Mouse (Mus musculus) liver, embryonic 14.5 days (tissue): ENCODE data around the gene Ak6. TPM values are rescaled to one million over a fixed set of nuclear protein-coding genes. Genes with fewer than 3 reads are reported as not detected.

Source experiments
- ATAC-seq: fragments of 200-750 bp; cut with Nextera tagmentation; 2 replicates; pipeline ENCODE4 v1.8.0; 2017; ENCODE audit warnings: moderate number of reproducible peaks, mild to moderate bottlenecking, moderate library complexity; ENCODE audit not compliant: insufficient read depth
- DNase-seq, 3 experiments: peaks; one replicate each; pipeline ENCODE4 v3.0.0-alpha.2; 2012 to 2013; ENCODE audit warnings: low read depth in 3 of 3, low spot score in 3 of 3
- H3K27ac ChIP-seq: fragments of 300-500 bp; sonication (generic); 2 replicates; pipeline ENCODE4 v1.5.1; 2014; ENCODE audit warnings: moderate library complexity, mild to moderate bottlenecking, control low read depth, inconsistent platforms
- H3K27me3 ChIP-seq: fragments of 300-500 bp; sonication (generic); 2 replicates; pipeline ENCODE4 v1.6.1; 2014; ENCODE audit warnings: mild to moderate bottlenecking, low read length, moderate library complexity; ENCODE audit not compliant: control insufficient read depth, insufficient read depth
- H3K36me3 ChIP-seq: fragments of 300-500 bp; sonication (generic); replicated peaks from 2 replicates; pipeline ENCODE4 v1.6.1; 2014; ENCODE audit warnings: low read depth; ENCODE audit not compliant: control insufficient read depth, insufficient read depth
- H3K4me1 ChIP-seq, 2 experiments: fragments of 200-500 bp in 1 of 2; fragments of 300-500 bp in 1 of 2; sonication (generic) in 1 of 2; replicated peaks; 2 replicates each; pipeline ENCODE4 v1.6.1; 2012 to 2014; ENCODE audit warnings: antibody characterized with exemption in 1 of 2, inconsistent platforms in 1 of 2, low read length in 1 of 2; ENCODE audit not compliant: control insufficient read depth in 2 of 2, insufficient read depth in 2 of 2
- H3K4me2 ChIP-seq: fragments of 300-500 bp; sonication (generic); 2 replicates; pipeline ENCODE4 v1.6.1; 2014; ENCODE audit warnings: low read depth, mild to moderate bottlenecking, control low read depth, moderate library complexity
- H3K4me3 ChIP-seq, 2 experiments: fragments of 200-500 bp in 1 of 2; fragments of 300-500 bp in 1 of 2; sonication (generic) in 1 of 2; 2 replicates each; pipeline ENCODE4 v1.5.1; 2012 to 2014; ENCODE audit warnings: low read depth in 2 of 2, low read length in 2 of 2, mild to moderate bottlenecking in 2 of 2, control low read depth in 1 of 2, inconsistent platforms in 1 of 2, moderate library complexity in 1 of 2; ENCODE audit not compliant: insufficient read depth in 1 of 2
- H3K9ac ChIP-seq: fragments of 300-500 bp; sonication (generic); replicated peaks from 2 replicates; pipeline ENCODE4 v1.6.1; 2014; ENCODE audit warnings: mild to moderate bottlenecking, control low read depth, moderate library complexity
- H3K9me3 ChIP-seq: fragments of 300-500 bp; sonication (generic); 2 replicates; pipeline ENCODE4 v1.6.1; 2016; ENCODE audit warnings: low read length, mixed read lengths; ENCODE audit not compliant: control insufficient read depth
- CTCF ChIP-seq: IDR thresholded peaks from 2 replicates; pipeline ENCODE4 v1.5.1; 2016; ENCODE audit warnings: antibody characterized with exemption, low read depth, control low read depth
- EP300 ChIP-seq: IDR thresholded peaks from 2 replicates; pipeline ENCODE4 v1.6.1; 2016; ENCODE audit warnings: antibody characterized with exemption, low read depth
- WGBS: fragments of 180-500 bp; shearing (Covaris S2); extraction: QIAGEN DNeasy Blood & Tissue Kit; methylation state at CpG from one replicate; pipeline ENCODE4 v1.1.7; 2014; ENCODE audit not compliant: insufficient replicate concordance; 5-methylcytosine and 5-hydroxymethylcytosine counted together
- polyA plus RNA-seq, 2 experiments: library from polyadenylated mRNA; depleted of rRNA in 1 of 2; stranded (reverse) in 1 of 2; unstranded in 1 of 2; fragments of >200 nt; fragmentation: Nextera tagmentation in 1 of 2; extraction: Ambion mirVana in 1 of 2; gene quantifications; 2 replicates each; pipeline versions ENCODE4 v1.2.1 to v1.2.3; 2012 to 2014

Gene Ak6
- polyA plus RNA-seq, 2 experiments, result 111 to 191 TPM

- WGBS, result 54% methylated on average over 2 of the region's 2 CpGs
Measured at GRCm38 (mm10) chr13:100684355-100684754, 33.6 kb downstream of the Ak6 start.

GRCm38 (mm10) chr13:100687513-100687912 is 36.7 kb downstream of the Ak6 start:
- TF ChIP-seq CTCF (peak; percentile 45), EP300 (no peak)
- no peaks in the 10 kb centered on the region for H3K27me3 ChIP-seq
- no peak overlapping the region for H3K9ac ChIP-seq
- no peaks in the 10 kb centered on the region for H3K4me1 ChIP-seq
- H3K4me3 ChIP-seq, result no peak overlapping the region
- H3K9me3 ChIP-seq, result no peaks in the 10 kb centered on the region
- whole genome bisulfite sequencing, result 68% methylated on average over 7 of the region's 7 CpGs
- H3K27ac ChIP-seq, result no peak overlapping the region
- DNase-seq, result no peak
- H3K4me2 ChIP-seq, result no peak overlapping the region
- H3K36me3 ChIP-seq, result no peaks in the 10 kb centered on the region
- ATAC-seq, result no peak

More at GRCm38 (mm10) chr13:100684355-100684754, 33.6 kb downstream of the Ak6 start:
- no peak for TF ChIP-seq EP300
- peak; percentile 70 for TF ChIP-seq CTCF
- H3K4me1 ChIP-seq, result no peaks in the 10 kb centered on the region
- H3K9ac ChIP-seq, result no peak overlapping the region
- H3K4me2 ChIP-seq, result no peak overlapping the region
- DNase-seq, result peak in 1 of 3 experiments; percentile 20
- no peaks in the 10 kb centered on the region for H3K36me3 ChIP-seq
- H3K9me3 ChIP-seq, result no peaks in the 10 kb centered on the region
- H3K4me3 ChIP-seq, result no peak overlapping the region
- ATAC-seq, result no peak
- no peak overlapping the region for H3K27ac ChIP-seq
- no peaks in the 10 kb centered on the region for H3K27me3 ChIP-seq

GRCm38 (mm10) chr13:100697541-100697940 is 46.8 kb downstream of the Ak6 start:
- H3K4me1 ChIP-seq, result no peaks in the 10 kb centered on the region
- H3K9ac ChIP-seq, result no peak overlapping the region

GRCm38 (mm10) chr13:100698866-100699265 is 48.1 kb downstream of the Ak6 start:
- Histone ChIP-seq H3K27me3 (no peaks in the 10 kb centered on the region), H3K36me3 (peaks cover 10% of the 10 kb centered on the region), H3K27ac (no peak overlapping the region), H3K4me3 (no peak overlapping the region), H3K4me2 (no peak overlapping the region), H3K9me3 (no peaks in the 10 kb centered on the region), H3K4me1 (no peaks in the 10 kb centered on the region), H3K9ac (no peak overlapping the region)
- TF ChIP-seq EP300 (no peak), CTCF (no peak)
- no peak for ATAC-seq
- WGBS, result 84% methylated on average over 10 of the region's 10 CpGs
- no peak for DNase-seq

More at GRCm38 (mm10) chr13:100697541-100697940, 46.8 kb downstream of the Ak6 start:
- no peak overlapping the region for H3K4me2 ChIP-seq
- H3K4me3 ChIP-seq, result no peak overlapping the region
- no peak for TF ChIP-seq EP300
- TF ChIP-seq CTCF, result no peak
- H3K27ac ChIP-seq, result no peak overlapping the region
- WGBS, result 68% methylated on average over 3 of the region's 3 CpGs
- H3K36me3 ChIP-seq, result peaks cover 3% of the 10 kb centered on the region
- DNase-seq (no peak), ATAC-seq (no peak)
- H3K9me3 ChIP-seq, result no peaks in the 10 kb centered on the region
- H3K27me3 ChIP-seq, result no peaks in the 10 kb centered on the region

- Histone ChIP-seq H3K36me3 (peaks cover 21% of the 10 kb centered on the region), H3K9me3 (no peaks in the 10 kb centered on the region), H3K4me2 (no peak overlapping the region), H3K4me1 (no peaks in the 10 kb centered on the region), H3K27ac (no peak overlapping the region), H3K27me3 (no peaks in the 10 kb centered on the region), H3K4me3 (no peak overlapping the region), H3K9ac (no peak overlapping the region)
- TF ChIP-seq CTCF (peak; percentile 38), EP300 (no peak)
- no peak for DNase-seq
- ATAC-seq, result no peak
- WGBS, result 85% methylated on average over 2 of the region's 2 CpGs
Measured at GRCm38 (mm10) chr13:100703468-100703867, 52.7 kb downstream of the Ak6 start.
